Comparison of ENCODE assay signal across 9 mouse cellular contexts in genomic region chr2:144159854-144160331, GRCm38 (mm10).
A peak's percentile ranks its signal among the peaks of the same experiment; 100 is the strongest.
DNase-seq lines count a peak whose midpoint lies in the region; ATAC-seq and TF ChIP-seq lines count a peak whose summit lies in the region.
"Had no signal": no experiment of that assay in that cellular context is flagged by ENCODE, and none has a peak within 500 bp of the region (broad histone marks: within the 10 kb centered on the region; RNA-seq: fewer than 3 reads in every experiment).

No protein-coding gene starts in this region.

- TF ChIP-seq POLR2A in ES-Bruce4 (IDR thresholded peaks at IDR 0.05; ENCODE audit: insufficient read depth, low read length), result no peak
- TF ChIP-seq POLR2A in kidney, adult 2 months (IDR thresholded peaks at IDR 0.05; ENCODE audit: low read depth, low read length), result no peak

- 39% methylated on average over 9 of the region's 9 CpGs for WGBS in heart, embryonic 10.5 days
- 22% methylated on average over 9 of the region's 9 CpGs for WGBS in kidney, adult 2 months
- 39% methylated on average over 9 of the region's 9 CpGs for WGBS in liver, embryonic 11.5 days
- WGBS in forebrain, embryonic 10.5 days, result 53% methylated on average over 9 of the region's 9 CpGs

- H3K4me2 ChIP-seq in liver, embryonic 11.5 days, result no peak overlapping the region

- H3K9me3 ChIP-seq in heart, embryonic 10.5 days, result no peaks in the 10 kb centered on the region
- no peaks in the 10 kb centered on the region for H3K9me3 ChIP-seq in ES-Bruce4 (replicated peaks; ENCODE audit: control insufficient read depth, insufficient read depth, low read length, poor library complexity, severe bottlenecking)
- no peaks in the 10 kb centered on the region for H3K9me3 ChIP-seq in liver, embryonic 11.5 days (ENCODE audit: control insufficient read depth, low read length)
- no peaks in the 10 kb centered on the region for H3K9me3 ChIP-seq in forebrain, embryonic 10.5 days

- peaks cover 41% of the 10 kb centered on the region; the same call in 1 of the 2 replicates for H3K27me3 ChIP-seq in heart, embryonic 10.5 days (ENCODE audit: insufficient read depth, poor library complexity, severe bottlenecking)
- no peaks in the 10 kb centered on the region for H3K27me3 ChIP-seq in ES-Bruce4 (ENCODE audit: control insufficient read depth, insufficient read depth, low read length, poor library complexity, severe bottlenecking)
- no peaks in the 10 kb centered on the region for H3K27me3 ChIP-seq in kidney, adult 2 months (replicated peaks; ENCODE audit: control insufficient read depth, insufficient read depth, low read length)
- no peaks in the 10 kb centered on the region for H3K27me3 ChIP-seq in liver, embryonic 11.5 days (replicated peaks; ENCODE audit: control insufficient read depth, insufficient read depth, low read length)
- peaks cover 78% of the 10 kb centered on the region for H3K27me3 ChIP-seq in forebrain, embryonic 10.5 days (ENCODE audit: poor library complexity, severe bottlenecking)

- no peak for TF ChIP-seq EP300 in ES-Bruce4 (IDR thresholded peaks at IDR 0.05; ENCODE audit: insufficient read depth, low read depth, low read length)

- H3K36me3 ChIP-seq in heart, embryonic 10.5 days, result no peaks in the 10 kb centered on the region
- no peaks in the 10 kb centered on the region for H3K36me3 ChIP-seq in ES-Bruce4 (ENCODE audit: control insufficient read depth, insufficient read depth, low read length, poor library complexity, severe bottlenecking)
- no peaks in the 10 kb centered on the region for H3K36me3 ChIP-seq in kidney, adult 2 months (ENCODE audit: control insufficient read depth, insufficient read depth, low read length)
- H3K36me3 ChIP-seq in liver, embryonic 11.5 days (ENCODE audit: control insufficient read depth, insufficient read depth, low read length), result no peaks in the 10 kb centered on the region
- no peaks in the 10 kb centered on the region for H3K36me3 ChIP-seq in forebrain, embryonic 10.5 days (replicated peaks)

- H3K4me1 ChIP-seq in heart, embryonic 10.5 days, result peaks cover 28% of the 10 kb centered on the region
- H3K4me1 ChIP-seq in ES-Bruce4 (ENCODE audit: control insufficient read depth, insufficient read depth, low read length), result peaks cover 15% of the 10 kb centered on the region
- peaks cover 10% of the 10 kb centered on the region for H3K4me1 ChIP-seq in kidney, adult 2 months (ENCODE audit: control insufficient read depth, insufficient read depth, low read length)
- H3K4me1 ChIP-seq in liver, embryonic 11.5 days (replicated peaks; ENCODE audit: control insufficient read depth, insufficient read depth, low read length), result peaks cover 13% of the 10 kb centered on the region
- peaks cover 41% of the 10 kb centered on the region for H3K4me1 ChIP-seq in forebrain, embryonic 10.5 days

- 0 out of 2 replicates have a peak, but pooled peaks have one; percentile 55 for ATAC-seq in liver, embryonic 11.5 days (replicated peaks; ENCODE audit: low FRiP score)

- H3K4me3 ChIP-seq in heart, embryonic 10.5 days, result no peak overlapping the region
- peak overlapping the region; percentile 70 for H3K4me3 ChIP-seq in ES-Bruce4 (ENCODE audit: low read depth, low read length)
- no peak overlapping the region for H3K4me3 ChIP-seq in kidney, adult 2 months (ENCODE audit: insufficient read depth, low read depth, low read length)
- H3K4me3 ChIP-seq in liver, embryonic 11.5 days (ENCODE audit: low read depth, low read length), result no peak overlapping the region
- H3K4me3 ChIP-seq in forebrain, embryonic 10.5 days, result no peak overlapping the region
- H3K4me3 ChIP-seq: left cerebral cortex, adult 2 months had no signal

- no peak for TF ChIP-seq CTCF in ES-Bruce4 (IDR thresholded peaks at IDR 0.05; ENCODE audit: low read depth, low read length)
- no peak for TF ChIP-seq CTCF in kidney, adult 2 months (conservative IDR thresholded peaks at IDR 0.05; ENCODE audit: insufficient read depth, insufficient read length, low read depth, low read length)

- peak overlapping the region; percentile 29; the same call in 1 of the 2 replicates for H3K27ac ChIP-seq in heart, embryonic 10.5 days
- H3K27ac ChIP-seq in ES-Bruce4 (ENCODE audit: insufficient read depth, low read length), result peak overlapping the region; percentile 99
- H3K27ac ChIP-seq in kidney, adult 2 months (ENCODE audit: insufficient read depth, low read depth, low read length), result peak overlapping the region; percentile 62
- no peak overlapping the region for H3K27ac ChIP-seq in liver, embryonic 11.5 days (ENCODE audit: low read depth, low read length)
- H3K27ac ChIP-seq in forebrain, embryonic 10.5 days, result no peak overlapping the region
- H3K27ac ChIP-seq: left cerebral cortex, adult 2 months had no signal

- H3K9ac ChIP-seq in ES-Bruce4 (ENCODE audit: low read depth, poor library complexity, severe bottlenecking), result peak overlapping the region; percentile 85
- H3K9ac ChIP-seq in liver, embryonic 11.5 days (ENCODE audit: low read depth, low read length), result no peak overlapping the region

- no peak for DNase-seq in heart, embryonic 10.5 days (ENCODE audit: low spot score)
- DNase-seq in heart, adult 9 months (ENCODE audit: low spot score in 2 of 2), result no peak
- DNase-seq in kidney, adult 2 months, result peak; percentile 87
- no peak for DNase-seq in liver, embryonic 11.5 days (ENCODE audit: low spot score)
- DNase-seq in ovary, postnatal 14 days (ENCODE audit: low spot score), result no peak
- DNase-seq in forebrain, embryonic 10.5 days (ENCODE audit: extremely low spot score, low spot score), result no peak
- DNase-seq in left cerebral cortex, adult 18-20 months (ENCODE audit: low spot score in 2 of 2), result no peak

Comparison
In these comparisons a context has a peak if more than half of its experiments do, and no peak if none do; other contexts are left out.
1. H3K27ac ChIP-seq: peak in heart, embryonic 10.5 days (single experiment), ES-Bruce4 (single experiment) and kidney, adult 2 months (single experiment); none in liver, embryonic 11.5 days (single experiment) and forebrain, embryonic 10.5 days (single experiment).